Mouse (Mus musculus) liver, adult 2 months (tissue): ENCODE results near the gene Col15a1. TPM values are rescaled to one million over a fixed set of nuclear protein-coding genes. Genes with fewer than 3 reads are reported as not detected.

Experiments
- DNase-seq: peaks from one replicate; pipeline ENCODE4 v3.0.0-alpha.2; 2011; ENCODE audit warnings: low read depth, low spot score; ENCODE audit errors: extremely low read depth
- H3K27ac ChIP-seq: fragments of 200-500 bp; replicated peaks from 2 replicates; pipeline ENCODE4 v1.5.1; 2012; ENCODE audit warnings: low read depth, mild to moderate bottlenecking, control low read depth, inconsistent platforms, low read length; ENCODE audit not compliant: insufficient read depth
- H3K27me3 ChIP-seq: fragments of 200-500 bp; 2 replicates; pipeline ENCODE4 v1.6.1; 2012; ENCODE audit warnings: mild to moderate bottlenecking, moderate library complexity, low read length, inconsistent platforms; ENCODE audit not compliant: control insufficient read depth, insufficient read depth
- H3K36me3 ChIP-seq: fragments of 200-500 bp; 2 replicates; pipeline ENCODE4 v1.6.1; 2012; ENCODE audit warnings: low read length, inconsistent platforms; ENCODE audit not compliant: control insufficient read depth, insufficient read depth
- H3K4me1 ChIP-seq: fragments of 200-500 bp; 2 replicates; pipeline ENCODE4 v1.6.1; 2011; ENCODE audit warnings: low read length; ENCODE audit not compliant: control insufficient read depth, insufficient read depth
- H3K4me3 ChIP-seq: fragments of 200-500 bp; 2 replicates; pipeline ENCODE4 v1.5.1; 2011; ENCODE audit warnings: low read depth, mild to moderate bottlenecking, control low read depth, low read length, moderate library complexity; ENCODE audit not compliant: insufficient read depth
- H3K79me2 ChIP-seq: fragments of 200-500 bp; 2 replicates; pipeline ENCODE4 v1.6.1; 2012; ENCODE audit warnings: inconsistent platforms, mild to moderate bottlenecking, low read length, moderate library complexity; ENCODE audit not compliant: control insufficient read depth, insufficient read depth
- H3K9ac ChIP-seq: fragments of 200-500 bp; 2 replicates; pipeline ENCODE4 v1.6.1; 2012; ENCODE audit warnings: low read depth, mild to moderate bottlenecking, control low read depth, inconsistent platforms, low read length
- CTCF ChIP-seq: fragments of 200-500 bp; IDR thresholded peaks from 2 replicates; pipeline ENCODE4 v1.5.1; 2011; ENCODE audit warnings: low read depth, low read length, control low read depth
- POLR2A ChIP-seq: fragments of 200-500 bp; IDR thresholded peaks from 2 replicates; pipeline ENCODE4 v1.6.1; 2011; ENCODE audit warnings: low read length, control low read depth; ENCODE audit not compliant: insufficient read depth; ENCODE audit errors: extremely low read depth
- WGBS: fragments of 180-500 bp; shearing (Covaris S2); methylation state at CpG from one replicate; pipeline ENCODE4 v1.1.7; 2018; 5-methylcytosine and 5-hydroxymethylcytosine counted together
- polyA plus RNA-seq: library from polyadenylated mRNA; depleted of rRNA; stranded (reverse); fragments of >200 nt; gene quantifications from 2 replicates; pipeline ENCODE4 v1.2.3, GENCODE M21; 2012
- total RNA-seq: library from RNA; depleted of rRNA; stranded (reverse); fragments of >200 nt; gene quantifications from 2 replicates; pipeline ENCODE4 v1.2.3, GENCODE M21; 2014

Gene Col15a1
- total and polyA plus RNA-seq, 2 experiments = 4.9 TPM

- peaks cover 1% of the 10 kb centered on the region; the same call in 1 of the 2 replicates for H3K36me3 ChIP-seq
- no peaks in the 10 kb centered on the region for H3K27me3 ChIP-seq
- DNase-seq = no peak
- no peak overlapping the region for H3K4me3 ChIP-seq
- no peaks in the 10 kb centered on the region for H3K4me1 ChIP-seq
- TF ChIP-seq CTCF (no peak), POLR2A (no peak)
- WGBS = 73% methylated on average over 2 of the region's 2 CpGs
- H3K9ac ChIP-seq = no peak overlapping the region
- H3K79me2 ChIP-seq = no peaks in the 10 kb centered on the region
- no peak overlapping the region for H3K27ac ChIP-seq
These were observed 67.0 kb downstream of the Col15a1 start for GRCm38 (mm10) chr4:47274911-47275310.

- Histone ChIP-seq H3K79me2 (no peaks in the 10 kb centered on the region), H3K36me3 (no peaks in the 10 kb centered on the region), H3K4me3 (no peak overlapping the region), H3K9ac (no peak overlapping the region), H3K27me3 (no peaks in the 10 kb centered on the region), H3K27ac (no peak overlapping the region), H3K4me1 (no peaks in the 10 kb centered on the region)
- DNase-seq = no peak
- WGBS = 84% methylated on average over 6 of the region's 6 CpGs
- TF ChIP-seq CTCF (no peak), POLR2A (no peak)
These were observed 70.4 kb downstream of the Col15a1 start for GRCm38 (mm10) chr4:47278397-47278796.

- TF ChIP-seq POLR2A = no peak
- no peak for TF ChIP-seq CTCF
- DNase-seq = no peak
These were observed 71.2 kb downstream of the Col15a1 start for GRCm38 (mm10) chr4:47279085-47279707.

GRCm38 (mm10) chr4:47280126-47280525 is 72.2 kb downstream of the Col15a1 start:
- Histone ChIP-seq H3K27ac (no peak overlapping the region), H3K36me3 (no peaks in the 10 kb centered on the region), H3K9ac (no peak overlapping the region), H3K4me1 (no peaks in the 10 kb centered on the region), H3K27me3 (no peaks in the 10 kb centered on the region), H3K79me2 (no peaks in the 10 kb centered on the region), H3K4me3 (no peak overlapping the region)
- 89% methylated on average over 5 of the region's 5 CpGs for WGBS
- TF ChIP-seq CTCF (no peak), POLR2A (no peak)
- no peak for DNase-seq

More at GRCm38 (mm10) chr4:47279085-47279707, 71.2 kb downstream of the Col15a1 start:
- no peaks in the 10 kb centered on the region for H3K36me3 ChIP-seq
- H3K27me3 ChIP-seq = no peaks in the 10 kb centered on the region
- H3K4me3 ChIP-seq = no peak overlapping the region
- no peak overlapping the region for H3K9ac ChIP-seq
- H3K27ac ChIP-seq = no peak overlapping the region
- no peaks in the 10 kb centered on the region for H3K79me2 ChIP-seq
- WGBS = 90% methylated on average over 10 of the region's 10 CpGs
- no peaks in the 10 kb centered on the region for H3K4me1 ChIP-seq

GRCm38 (mm10) chr4:47281920-47282682 is 74.1 kb downstream of the Col15a1 start:
- Histone ChIP-seq H3K27me3 (no peaks in the 10 kb centered on the region), H3K27ac (no peak overlapping the region), H3K4me1 (no peaks in the 10 kb centered on the region), H3K79me2 (no peaks in the 10 kb centered on the region), H3K9ac (no peak overlapping the region), H3K36me3 (no peaks in the 10 kb centered on the region), H3K4me3 (no peak overlapping the region)
- DNase-seq = no peak
- TF ChIP-seq POLR2A = no peak
- WGBS = 83% methylated on average over 6 of the region's 6 CpGs

GRCm38 (mm10) chr4:47284311-47284710 is 76.3 kb downstream of the Col15a1 start:
- Histone ChIP-seq H3K36me3 (no peaks in the 10 kb centered on the region), H3K4me1 (no peaks in the 10 kb centered on the region), H3K27me3 (no peaks in the 10 kb centered on the region), H3K79me2 (no peaks in the 10 kb centered on the region), H3K27ac (no peak overlapping the region), H3K4me3 (no peak overlapping the region), H3K9ac (no peak overlapping the region)
- 87% methylated on average over 6 of the region's 6 CpGs for WGBS
- TF ChIP-seq POLR2A (no peak), CTCF (no peak)
- DNase-seq = no peak
